Mouse (Mus musculus) testis, adult 2 months (tissue): ENCODE results near the gene Mast1.

ENCODE experiments used
- CTCF ChIP-seq: fragments of 200-500 bp; IDR thresholded peaks from 2 replicates; pipeline ENCODE4 v1.5.1; 2012; ENCODE audit warnings: low read depth, mild to moderate bottlenecking, inconsistent platforms, low read length, moderate library complexity; ENCODE audit not compliant: control insufficient read depth, insufficient read depth, insufficient replicate concordance
- POLR2A ChIP-seq: fragments of 200-500 bp; IDR thresholded peaks from 2 replicates; pipeline ENCODE4 v1.6.1; 2012; ENCODE audit warnings: low read depth, mild to moderate bottlenecking, inconsistent platforms, low read length, moderate library complexity; ENCODE audit not compliant: control insufficient read depth

DNA sequence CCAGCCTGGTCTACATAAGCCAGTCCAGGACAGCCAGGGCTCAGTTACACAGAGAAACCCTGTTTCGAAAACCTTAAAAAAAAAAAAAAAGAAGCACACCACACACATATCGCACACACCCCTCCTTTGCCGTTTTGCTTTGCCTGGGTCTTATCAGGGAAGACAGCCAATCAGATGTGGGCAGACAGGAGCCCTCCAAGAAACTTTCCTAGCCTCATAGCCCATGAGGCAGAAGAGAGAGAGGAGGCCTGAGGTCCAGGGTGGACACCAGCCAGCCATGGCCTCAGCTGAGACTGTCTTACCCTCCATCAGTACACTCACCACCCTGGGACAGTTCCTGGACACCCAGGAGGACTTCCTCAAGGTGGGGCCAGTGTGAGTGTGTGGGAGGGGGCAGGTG is 35.4 kb downstream of the Mast1 start, which contains the start of gene Klf1:
- TF ChIP-seq CTCF (no peak), POLR2A (no peak)
